Mouse (Mus musculus): ENCODE measurements at regions not wholly inside any gene's neighbourhood (a gene's known extent, or its start where the extent isn't known, plus 50 kb on each side); places are given as distances from the start of the nearest gene placed in this dataset.

DNA sequence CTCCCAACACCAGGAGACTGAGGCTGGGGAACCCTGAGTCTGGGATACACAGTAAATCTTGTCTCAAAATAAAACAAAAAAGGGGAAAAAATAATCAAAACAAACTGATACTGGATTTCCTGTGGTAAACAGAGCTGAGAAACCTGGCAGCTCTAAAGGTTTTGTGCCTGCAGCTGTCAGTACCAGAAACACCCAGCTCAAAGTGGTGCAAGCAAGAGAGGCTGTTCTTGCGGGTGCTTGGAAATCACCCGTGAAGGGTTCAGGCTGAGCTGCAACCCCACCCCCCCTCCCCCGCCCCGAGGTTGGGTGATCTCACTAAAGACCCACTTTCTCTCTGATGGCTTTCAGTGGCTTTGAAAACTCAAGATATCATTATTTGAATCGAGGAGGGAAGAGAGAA lies 90.1 kb upstream of the Sall1 start:
- no peak for TF ChIP-seq CTCF (IDR thresholded peaks at IDR 0.05; ENCODE audit: low read depth, low read length)
- no peak for TF ChIP-seq POLR2A (IDR thresholded peaks at IDR 0.05; ENCODE audit: extremely low read depth, insufficient read depth, low read length)
